Mouse (Mus musculus) olfactory bulb, adult 2 months (tissue): Measurements from ENCODE around the gene Pdia6.

ENCODE experiments used
- CTCF ChIP-seq: fragments of 200-500 bp; IDR thresholded peaks from 2 replicates; pipeline ENCODE4 v1.5.1; 2012; ENCODE audit warnings: low read depth, mild to moderate bottlenecking, low read length, moderate library complexity; ENCODE audit not compliant: insufficient read depth
- POLR2A ChIP-seq: fragments of 200-500 bp; IDR thresholded peaks from 2 replicates; pipeline ENCODE4 v1.6.1; 2012; ENCODE audit warnings: mild to moderate bottlenecking, low read depth, low read length, moderate library complexity; ENCODE audit not compliant: insufficient read depth

DNA sequence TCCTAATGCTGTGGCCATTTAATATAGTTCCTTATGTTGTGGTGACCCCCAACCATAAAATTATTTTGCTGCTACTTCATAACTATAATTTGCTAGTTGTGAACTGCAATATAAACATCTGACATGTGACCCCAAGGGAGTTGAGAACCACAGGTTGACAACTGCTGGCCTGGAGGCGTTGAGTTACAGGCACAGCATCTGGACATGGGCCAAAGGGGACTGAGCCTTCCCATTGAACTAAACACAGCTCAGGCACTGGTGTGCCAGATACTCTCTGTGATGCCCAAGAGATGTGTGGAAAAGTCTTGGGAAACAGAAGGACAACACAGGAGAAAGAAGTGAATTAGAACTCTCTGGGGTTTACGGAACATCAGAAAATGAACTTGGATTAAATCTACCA is 25.3 kb upstream of the Pdia6 start:
- no peak for TF ChIP-seq CTCF
- no peak for TF ChIP-seq POLR2A
